In the genomic region with DNA sequence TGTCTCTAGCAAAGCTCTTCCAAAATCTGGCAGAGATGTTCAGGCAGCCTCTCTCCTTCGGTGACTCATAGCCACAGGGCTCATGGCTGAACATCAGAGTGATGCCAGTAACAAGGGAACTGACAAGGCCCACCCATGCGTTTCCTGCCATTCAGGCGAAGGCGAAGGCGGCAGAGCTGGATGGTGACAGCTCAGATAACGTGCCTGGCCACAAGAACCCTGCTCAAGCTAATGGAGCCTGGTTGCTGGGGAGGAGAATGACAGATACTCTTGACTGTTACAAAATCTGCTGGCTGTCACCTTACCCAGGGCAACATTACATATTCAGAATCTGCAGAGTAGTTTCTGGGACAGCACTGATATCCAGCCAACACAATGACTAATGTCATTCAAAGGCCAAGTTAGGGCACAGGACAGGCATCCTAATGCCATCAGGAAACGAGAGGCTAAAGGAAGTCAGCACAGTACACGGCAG, we compare ENCODE assay signal across 9 mouse cellular contexts. TPM values are rescaled to one million over a fixed set of nuclear protein-coding genes. Genes with fewer than 3 reads are reported as not detected.
DNase-seq lines count a peak whose midpoint lies in the region; ATAC-seq and TF ChIP-seq lines count a peak whose summit lies in the region.
"Had no signal": no experiment of that assay in that cellular context is flagged by ENCODE, and none has a peak within 500 bp of the region (broad histone marks: within the 10 kb centered on the region; RNA-seq: fewer than 3 reads in every experiment).

No protein-coding gene starts in this region.

- 76% methylated on average over 8 of the region's 8 CpGs for WGBS in forebrain, embryonic 13.5 days
- 72% methylated on average over 8 of the region's 8 CpGs for WGBS in forebrain, embryonic 12.5 days
- 37% methylated on average over 8 of the region's 8 CpGs for WGBS in kidney, postnatal 0 days
- WGBS in lung, embryonic 14.5 days, result 44% methylated on average over 8 of the region's 8 CpGs

- no peak overlapping the region for H3K4me3 ChIP-seq in forebrain, embryonic 13.5 days
- H3K4me3 ChIP-seq in forebrain, embryonic 12.5 days (replicated peaks), result no peak overlapping the region
- no peak overlapping the region for H3K4me3 ChIP-seq in kidney, postnatal 0 days (replicated peaks; ENCODE audit: low read depth, low read length)
- H3K4me3 ChIP-seq in lung, embryonic 14.5 days (ENCODE audit: low read depth, low read length), result no peak overlapping the region
- H3K4me3 ChIP-seq: embryonic facial prominence, embryonic 15.5 days had no signal

- H3K27me3 ChIP-seq in forebrain, embryonic 13.5 days, result no peaks in the 10 kb centered on the region
- 0 out of 2 replicates have a peak, but pooled peaks cover 3% of the 10 kb centered on the region for H3K27me3 ChIP-seq in forebrain, embryonic 12.5 days
- H3K27me3 ChIP-seq in kidney, postnatal 0 days (ENCODE audit: insufficient read depth, low read length), result no peaks in the 10 kb centered on the region
- H3K27me3 ChIP-seq in lung, embryonic 14.5 days (ENCODE audit: insufficient read depth, low read length), result no peaks in the 10 kb centered on the region
- H3K27me3 ChIP-seq: embryonic facial prominence, embryonic 15.5 days had no signal

- peak; percentile 75 for DNase-seq in adrenal gland, adult 2 months
- DNase-seq in gastrocnemius, postnatal 25 days, result peak; percentile 48
- DNase-seq in kidney, postnatal 0 days (ENCODE audit: low spot score), result peak; percentile 32
- DNase-seq in lung, embryonic 14.5 days, result peak; percentile 24
- DNase-seq in c-Kit-positive CD71-positive TER-119-positive erythroid progenitor cells, embryonic 14.5 days (ENCODE audit: low spot score), result no peak

- H3K9ac ChIP-seq in forebrain, embryonic 13.5 days, result 0 out of 2 replicates have a peak overlapping the region, but pooled peaks have one; percentile 12
- H3K9ac ChIP-seq in forebrain, embryonic 12.5 days, result no peak overlapping the region
- H3K9ac ChIP-seq in kidney, postnatal 0 days (ENCODE audit: low read depth, low read length), result no peak overlapping the region
- H3K9ac ChIP-seq in lung, embryonic 14.5 days, result no peak overlapping the region
- H3K9ac ChIP-seq: embryonic facial prominence, embryonic 15.5 days had no signal

- no peak overlapping the region for H3K4me2 ChIP-seq in forebrain, embryonic 13.5 days
- no peak overlapping the region for H3K4me2 ChIP-seq in forebrain, embryonic 12.5 days
- H3K4me2 ChIP-seq in kidney, postnatal 0 days (ENCODE audit: low read length), result no peak overlapping the region
- H3K4me2 ChIP-seq in lung, embryonic 14.5 days, result no peak overlapping the region
- H3K4me2 ChIP-seq: embryonic facial prominence, embryonic 15.5 days had no signal

- no peak for TF ChIP-seq CTCF in kidney, postnatal 0 days (IDR thresholded peaks at IDR 0.05; ENCODE audit: low read depth)
- no peak for TF ChIP-seq CTCF in lung, embryonic 14.5 days (IDR thresholded peaks at IDR 0.05; ENCODE audit: low read depth)

- no peaks in the 10 kb centered on the region for H3K4me1 ChIP-seq in forebrain, embryonic 13.5 days
- no peaks in the 10 kb centered on the region for H3K4me1 ChIP-seq in forebrain, embryonic 12.5 days
- no peaks in the 10 kb centered on the region for H3K4me1 ChIP-seq in kidney, postnatal 0 days (replicated peaks; ENCODE audit: insufficient read depth, low read length)
- no peaks in the 10 kb centered on the region for H3K4me1 ChIP-seq in lung, embryonic 14.5 days (ENCODE audit: insufficient read depth)
- H3K4me1 ChIP-seq: embryonic facial prominence, embryonic 15.5 days had no signal

- H3K27ac ChIP-seq in forebrain, embryonic 13.5 days, result no peak overlapping the region
- no peak overlapping the region for H3K27ac ChIP-seq in forebrain, embryonic 12.5 days
- H3K27ac ChIP-seq in kidney, postnatal 0 days, result no peak overlapping the region; the same call in 1 of the 2 replicates
- no peak overlapping the region for H3K27ac ChIP-seq in lung, embryonic 14.5 days (ENCODE audit: low read depth)
- H3K27ac ChIP-seq: embryonic facial prominence, embryonic 15.5 days had no signal

- ATAC-seq in forebrain, embryonic 13.5 days, result no peak
- ATAC-seq in forebrain, embryonic 12.5 days (ENCODE audit: low FRiP score), result no peak
- peak; percentile 23; the same call in 1 of the 2 replicates for ATAC-seq in kidney, postnatal 0 days (replicated peaks; ENCODE audit: low FRiP score, low read depth)
- ATAC-seq in lung, embryonic 14.5 days (ENCODE audit: insufficient read depth), result no peak; the same call in 1 of the 2 replicates
- no peak for ATAC-seq in CD4-positive, CD25-positive, alpha-beta regulatory T cell, adult 4 months

- no peaks in the 10 kb centered on the region for H3K36me3 ChIP-seq in forebrain, embryonic 13.5 days (ENCODE audit: poor library complexity, severe bottlenecking)
- no peaks in the 10 kb centered on the region for H3K36me3 ChIP-seq in forebrain, embryonic 12.5 days (replicated peaks)
- H3K36me3 ChIP-seq in kidney, postnatal 0 days (ENCODE audit: insufficient read depth, low read length), result no peaks in the 10 kb centered on the region
- no peaks in the 10 kb centered on the region for H3K36me3 ChIP-seq in lung, embryonic 14.5 days (ENCODE audit: insufficient read depth)
- H3K36me3 ChIP-seq: embryonic facial prominence, embryonic 15.5 days had no signal

- H3K9me3 ChIP-seq in forebrain, embryonic 13.5 days (replicated peaks), result no peaks in the 10 kb centered on the region
- no peaks in the 10 kb centered on the region for H3K9me3 ChIP-seq in forebrain, embryonic 12.5 days
- H3K9me3 ChIP-seq in kidney, postnatal 0 days (replicated peaks; ENCODE audit: low read length), result no peaks in the 10 kb centered on the region
- no peaks in the 10 kb centered on the region for H3K9me3 ChIP-seq in lung, embryonic 14.5 days (ENCODE audit: low read depth, low read length)
- H3K9me3 ChIP-seq: embryonic facial prominence, embryonic 15.5 days had no signal

RNA-seq across cellular contexts. Expression of a gene that starts 11.9 kb away (rescaled TPM):
- polyA plus RNA-seq in forebrain, embryonic 13.5 days (2015; fragmentation: Nextera tagmentation; extraction: Ambion mirVana), result 20.8 and 26.0 TPM in 2 replicates
- 19.0 and 23.4 TPM in 2 replicates for polyA plus RNA-seq in forebrain, embryonic 12.5 days (2016; fragmentation: Nextera tagmentation; extraction: Ambion mirVana)
- total RNA-seq in adrenal gland, adult 2 months (2021), result 10 to 100 TPM; 41.8 to 41.9 TPM
- polyA plus RNA-seq in adrenal gland, adult 2 months (2012; rRNA removed), result 16.8 and 18.5 TPM in 2 replicates
- total RNA-seq in gastrocnemius, postnatal 25 days (2021), result 10 to 100 TPM; 21.9 to 22.9 TPM
- 30.3 and 31.6 TPM in 2 replicates for polyA plus RNA-seq in kidney, postnatal 0 days (2015; fragmentation: Nextera tagmentation; extraction: Ambion mirVana)
- 15.9 and 24.8 TPM in 2 replicates for polyA plus RNA-seq in lung, embryonic 14.5 days (2014; fragmentation: Nextera tagmentation; extraction: Ambion mirVana)
- 10 to 100 TPM; 14.8 to 25.3 TPM for polyA plus RNA-seq in CD4-positive, CD25-positive, alpha-beta regulatory T cell, adult 4 months (2017; shearing (Covaris generic))

RNA-seq across cellular contexts. Expression of a gene that starts 12.3 kb away (rescaled TPM):
- 88.1 and 88.8 TPM in 2 replicates for polyA plus RNA-seq in forebrain, embryonic 13.5 days (2015; fragmentation: Nextera tagmentation; extraction: Ambion mirVana)
- polyA plus RNA-seq in forebrain, embryonic 12.5 days (2016; fragmentation: Nextera tagmentation; extraction: Ambion mirVana), result 86.9 and 90.4 TPM in 2 replicates
- total RNA-seq in adrenal gland, adult 2 months (2021), result 10 to 100 TPM; 67.7 to 74.9 TPM
- polyA plus RNA-seq in adrenal gland, adult 2 months (2012; rRNA removed), result 7.0 and 8.4 TPM in 2 replicates
- 100 to 1,000 TPM; 107 to 108 TPM for total RNA-seq in gastrocnemius, postnatal 25 days (2021)
- 109 and 116 TPM in 2 replicates for polyA plus RNA-seq in kidney, postnatal 0 days (2015; fragmentation: Nextera tagmentation; extraction: Ambion mirVana)
- polyA plus RNA-seq in lung, embryonic 14.5 days (2014; fragmentation: Nextera tagmentation; extraction: Ambion mirVana), result 89.8 and 90.8 TPM in 2 replicates
- 10 to 100 TPM; 55.6 to 63.5 TPM for polyA plus RNA-seq in CD4-positive, CD25-positive, alpha-beta regulatory T cell, adult 4 months (2017; shearing (Covaris generic))

RNA-seq across cellular contexts. Expression of a gene that starts 44.5 kb away (rescaled TPM):
- polyA plus RNA-seq in forebrain, embryonic 13.5 days (2015; fragmentation: Nextera tagmentation; extraction: Ambion mirVana), result 0.10 and 0.19 TPM in 2 replicates
- polyA plus RNA-seq in forebrain, embryonic 12.5 days (2016; fragmentation: Nextera tagmentation; extraction: Ambion mirVana), result 0.14 and 0.18 TPM in 2 replicates
- total RNA-seq in adrenal gland, adult 2 months (2021), result 10 to 100 TPM in 1 of 2 experiments, 1 to 10 TPM in 1; 5.2 to 14.5 TPM
- polyA plus RNA-seq in adrenal gland, adult 2 months (2012; rRNA removed), result 3.6 and 4.8 TPM in 2 replicates
- total RNA-seq in gastrocnemius, postnatal 25 days (2021), result 1 to 10 TPM; 3.2 to 6.9 TPM
- 0.28 and 0.34 TPM in 2 replicates for polyA plus RNA-seq in kidney, postnatal 0 days (2015; fragmentation: Nextera tagmentation; extraction: Ambion mirVana)
- polyA plus RNA-seq in lung, embryonic 14.5 days (2014; fragmentation: Nextera tagmentation; extraction: Ambion mirVana), result 0.08 and 0.18 TPM in 2 replicates
- polyA plus RNA-seq in CD4-positive, CD25-positive, alpha-beta regulatory T cell, adult 4 months (2017; shearing (Covaris generic)), result not detected
